Mouse (Mus musculus) stomach, postnatal 0 days (tissue): ENCODE data around the gene Fkbp1a.

Source experiments
- CTCF ChIP-seq: IDR thresholded peaks from 2 replicates; pipeline ENCODE4 v1.5.1; 2016; ENCODE audit warnings: antibody characterized with exemption, low read depth, mild to moderate bottlenecking, moderate library complexity
- EP300 ChIP-seq: optimal IDR thresholded peaks from 2 replicates; pipeline ENCODE3; 2016; ENCODE audit warnings: antibody characterized with exemption

- TF ChIP-seq CTCF: no peak
- no peak for TF ChIP-seq EP300
These were observed 32.3 kb downstream of the Fkbp1a start for GRCm38 (mm10) chr2:151574607-151575006.
